Mouse (Mus musculus) liver, postnatal 0 days (tissue): ENCODE measurements around the gene Rufy2. TPM values are rescaled to one million over a fixed set of nuclear protein-coding genes. Genes with fewer than 3 reads are reported as not detected.
A peak's percentile ranks its signal among the peaks of the same experiment; 100 is the strongest.
"Not testable (repeated sequence)": the region's sequence is repeated elsewhere in the genome, so short reads cannot be mapped to it uniquely, and the experiment has no call there.

Experiments used
- ATAC-seq: fragments of 200-750 bp; cut with Nextera tagmentation; 2 replicates; pipeline ENCODE4 v1.8.0; 2017; ENCODE audit warnings: mild to moderate bottlenecking, moderate library complexity
- DNase-seq: peaks from one replicate; pipeline ENCODE4 v3.0.0-alpha.2; 2016
- H3K27ac ChIP-seq: fragments of 300-500 bp; sonication (generic); 2 replicates; pipeline ENCODE4 v1.5.1; 2014; ENCODE audit warnings: antibody characterized with exemption, moderate library complexity, mild to moderate bottlenecking, low read depth
- H3K27me3 ChIP-seq: fragments of 300-500 bp; sonication (generic); 2 replicates; pipeline ENCODE4 v1.6.1; 2014; ENCODE audit warnings: low read length, control low read depth, mixed read lengths; ENCODE audit not compliant: insufficient read depth
- H3K36me3 ChIP-seq: fragments of 300-500 bp; sonication (generic); replicated peaks from 2 replicates; pipeline ENCODE4 v1.6.1; 2014; ENCODE audit warnings: mild to moderate bottlenecking, control low read depth, low read length, moderate library complexity, mixed read lengths; ENCODE audit not compliant: insufficient read depth
- H3K4me1 ChIP-seq: fragments of 300-500 bp; sonication (generic); 2 replicates; pipeline ENCODE4 v1.6.1; 2014; ENCODE audit warnings: antibody characterized with exemption, mild to moderate bottlenecking, control low read depth; ENCODE audit not compliant: insufficient read depth
- H3K4me2 ChIP-seq: fragments of 300-500 bp; sonication (generic); 2 replicates; pipeline ENCODE4 v1.6.1; 2014; ENCODE audit warnings: low read depth, mild to moderate bottlenecking, low read length, moderate library complexity, mixed read lengths
- H3K4me3 ChIP-seq: fragments of 300-500 bp; sonication (generic); 2 replicates; pipeline ENCODE4 v1.5.1; 2014; ENCODE audit warnings: low read depth, low read length
- H3K9ac ChIP-seq: fragments of 300-500 bp; sonication (generic); replicated peaks from 2 replicates; pipeline ENCODE4 v1.6.1; 2014; ENCODE audit warnings: mild to moderate bottlenecking, moderate library complexity
- H3K9me3 ChIP-seq: fragments of 300-500 bp; sonication (generic); 2 replicates; pipeline ENCODE4 v1.6.1; 2016; ENCODE audit warnings: mild to moderate bottlenecking, control low read depth, low read length, mixed read lengths
- CTCF ChIP-seq: sonication (generic); IDR thresholded peaks from 2 replicates; pipeline ENCODE4 v1.5.1; 2016; ENCODE audit warnings: antibody characterized with exemption, low read depth
- EP300 ChIP-seq: IDR thresholded peaks from 2 replicates; pipeline ENCODE4 v1.6.1; 2016; ENCODE audit warnings: antibody characterized with exemption, low read depth, mild to moderate bottlenecking
- WGBS: fragments of 180-500 bp; shearing (Covaris S2); extraction: QIAGEN DNeasy Blood & Tissue Kit; methylation state at CpG from one replicate; pipeline ENCODE4 v1.1.7; 2014; ENCODE audit not compliant: insufficient replicate concordance; 5-methylcytosine and 5-hydroxymethylcytosine counted together
- polyA plus RNA-seq: library from polyadenylated mRNA; unstranded; fragments of >200 nt; fragmentation: Nextera tagmentation; extraction: Ambion mirVana; gene quantifications from 2 replicates; pipeline ENCODE4 v1.2.1, GENCODE M21; 2015

Rufy2 gene
- polyA plus RNA-seq, 1 experiment from 2014 or later: 2.9 TPM

DNA sequence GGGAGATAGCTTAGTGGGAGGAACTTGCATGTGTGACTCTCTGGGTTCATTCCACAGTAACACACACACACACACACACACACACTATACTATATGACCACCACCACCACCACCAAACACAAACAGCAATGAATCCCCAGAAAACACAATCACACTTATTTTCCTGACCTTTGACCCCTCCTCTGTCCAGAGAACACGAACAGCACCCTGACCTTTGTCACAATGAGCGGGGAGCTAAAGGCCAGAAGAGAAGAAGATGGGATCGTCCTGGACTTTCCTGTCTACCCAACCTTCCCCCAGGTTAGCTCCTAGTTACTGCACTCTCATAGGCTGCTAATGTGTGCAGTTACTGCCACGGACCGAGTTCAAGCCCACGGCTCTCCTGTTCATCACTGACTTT is 72.0 kb downstream of the Rufy2 start:
- H3K9ac ChIP-seq: no peak overlapping the region
- no peak overlapping the region for H3K4me2 ChIP-seq
- no peak overlapping the region for H3K4me3 ChIP-seq
- ATAC-seq (peak; percentile 25; the same call in 1 of the 2 replicates), DNase-seq (no peak)
- no peak for TF ChIP-seq CTCF
- no peak for TF ChIP-seq EP300
- no peak overlapping the region for H3K27ac ChIP-seq
- no peaks in the 10 kb centered on the region; the same call in 1 of the 2 replicates for H3K4me1 ChIP-seq
- 66% methylated on average over 6 of the region's 6 CpGs for WGBS
- no peaks in the 10 kb centered on the region for H3K9me3 ChIP-seq
- no peaks in the 10 kb centered on the region for H3K27me3 ChIP-seq
- no peaks in the 10 kb centered on the region for H3K36me3 ChIP-seq

GRCm38 (mm10) chr10:63053007-63053406 is 73.0 kb downstream of the Rufy2 start:
- no peak overlapping the region for H3K27ac ChIP-seq
- ATAC-seq: no peak
- H3K9ac ChIP-seq: no peak overlapping the region
- no peak for TF ChIP-seq EP300
- TF ChIP-seq CTCF: no peak
- H3K4me3 ChIP-seq: no peak overlapping the region
- no peaks in the 10 kb centered on the region for H3K27me3 ChIP-seq
- no peak for DNase-seq
- no peaks in the 10 kb centered on the region; the same call in 1 of the 2 replicates for H3K4me1 ChIP-seq
- no peaks in the 10 kb centered on the region for H3K36me3 ChIP-seq
- no peaks in the 10 kb centered on the region for H3K9me3 ChIP-seq
- H3K4me2 ChIP-seq: no peak overlapping the region
- 54% methylated on average over 6 of the region's 6 CpGs for WGBS

- not testable (repeated sequence) for H3K4me3 ChIP-seq, H3K36me3 ChIP-seq, H3K27me3 ChIP-seq, H3K4me2 ChIP-seq, DNase-seq, H3K9me3 ChIP-seq, H3K4me1 ChIP-seq, H3K9ac ChIP-seq, H3K27ac ChIP-seq, ATAC-seq
- WGBS: 76% methylated on average over 6 of the region's 6 CpGs
Measured at GRCm38 (mm10) chr10:63054071-63054470, 74.0 kb downstream of the Rufy2 start.

DNA sequence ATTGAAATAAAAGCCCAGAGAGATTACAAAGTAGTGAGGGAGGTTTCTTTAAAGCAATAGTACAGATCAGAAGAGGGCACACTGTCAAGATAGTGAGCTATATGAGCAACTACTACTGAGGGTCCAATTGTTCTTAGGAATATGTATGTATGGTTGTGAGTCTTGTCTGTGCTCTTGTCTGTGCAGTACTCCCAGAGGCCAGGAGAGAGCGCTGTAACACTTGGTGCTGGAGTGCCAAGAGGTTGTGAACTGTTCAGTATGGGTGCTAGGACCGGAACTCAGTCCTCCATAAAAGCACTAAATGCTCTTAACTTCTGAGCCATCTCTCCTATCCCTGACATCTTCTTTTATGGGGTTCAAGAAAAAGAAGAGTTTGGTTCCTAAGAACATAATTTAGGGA is 74.6 kb downstream of the Rufy2 start:
- DNase-seq (no peak), ATAC-seq (no peak)
- TF ChIP-seq EP300: no peak
- TF ChIP-seq CTCF: peak; percentile 37
- Histone ChIP-seq H3K27me3 (no peaks in the 10 kb centered on the region), H3K36me3 (no peaks in the 10 kb centered on the region), H3K27ac (no peak overlapping the region), H3K4me2 (no peak overlapping the region), H3K9me3 (no peaks in the 10 kb centered on the region), H3K4me1 (no peaks in the 10 kb centered on the region), H3K9ac (no peak overlapping the region), H3K4me3 (no peak overlapping the region)
- 74% methylated on average over 2 of the region's 2 CpGs for WGBS

DNA sequence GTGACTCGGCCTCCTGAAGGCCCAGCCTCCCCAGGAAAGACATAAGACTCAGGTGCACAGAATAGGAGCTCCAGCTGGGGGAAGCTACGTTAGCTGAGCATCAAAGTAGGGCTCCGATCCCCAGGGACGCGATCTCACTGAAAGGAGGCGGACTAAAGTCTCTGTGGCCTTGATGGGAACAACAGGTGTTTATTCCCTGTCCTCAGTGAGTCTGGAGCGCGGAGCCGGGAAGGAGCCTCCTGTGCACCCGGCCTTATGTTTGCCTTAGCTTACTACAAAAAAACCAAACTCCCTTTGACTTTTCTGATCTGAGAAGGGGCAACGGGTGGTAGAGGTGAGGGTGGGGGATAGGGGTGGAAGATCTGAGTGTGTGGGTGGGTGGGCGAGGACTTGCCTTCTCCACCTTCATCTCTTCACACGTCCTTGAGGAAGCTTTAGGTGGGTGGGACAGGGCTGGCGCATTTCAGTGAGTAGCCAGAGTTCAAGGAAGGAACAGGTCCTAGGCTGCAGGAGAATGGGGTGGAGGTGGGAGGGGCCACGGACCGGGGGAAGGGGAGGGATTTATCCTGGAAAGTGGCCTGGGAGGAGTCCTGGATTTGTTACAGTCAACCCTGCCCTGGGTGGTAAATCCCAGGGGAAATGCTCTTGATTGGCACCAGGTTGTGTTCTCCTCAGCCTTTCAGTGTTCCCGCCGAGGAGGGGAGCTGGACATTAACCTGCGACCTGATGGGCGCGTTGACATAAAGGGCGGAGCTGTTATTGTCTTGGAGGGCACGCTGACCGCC is 77.1 kb downstream of the Rufy2 start:
- Histone ChIP-seq H3K4me1 (no peaks in the 10 kb centered on the region), H3K27me3 (no peaks in the 10 kb centered on the region), H3K9ac (no peak overlapping the region), H3K27ac (no peak overlapping the region), H3K9me3 (no peaks in the 10 kb centered on the region), H3K4me2 (no peak overlapping the region), H3K4me3 (no peak overlapping the region), H3K36me3 (no peaks in the 10 kb centered on the region)
- ATAC-seq (no peak), DNase-seq (no peak)
- TF ChIP-seq CTCF: no peak
- TF ChIP-seq EP300: no peak
- WGBS: 48% methylated on average over 24 of the region's 24 CpGs

- Histone ChIP-seq H3K4me2 (peak within 1 kb of the TSS; percentile 64), H3K36me3 (no peaks in the 10 kb centered on the region), H3K4me3 (no peak within 1 kb of the TSS), H3K9me3 (no peaks in the 10 kb centered on the region), H3K27ac (peak within 1 kb of the TSS; percentile 80), H3K4me1 (no peaks in the 10 kb centered on the region), H3K9ac (no peak within 1 kb of the TSS; the same call in 1 of the 2 replicates), H3K27me3 (no peaks in the 10 kb centered on the region)
- DNase-seq (no peak), ATAC-seq (no peak)
- WGBS: 66% methylated on average over 2 of the region's 2 CpGs
- no peak for TF ChIP-seq EP300
- no peak for TF ChIP-seq CTCF
Measured at GRCm38 (mm10) chr10:63059862-63060261, 79.8 kb downstream of the Rufy2 start, which contains the start of gene Pbld1. Gene Pbld1, plus strand, starts transcription at chr10:63060162.
